Mouse (Mus musculus) layer of hippocampus, adult 9-10 months (tissue): ENCODE data around the gene 9930111J21Rik2.
"Not testable (repeated sequence)": the region's sequence is repeated elsewhere in the genome, so short reads cannot be mapped to it uniquely, and the experiment has no call there.

Source experiments
- DNase-seq: peaks from one replicate; pipeline ENCODE4 v3.0.0; 2022; ENCODE audit warnings: low spot score

9930111J21Rik2 gene

DNA sequence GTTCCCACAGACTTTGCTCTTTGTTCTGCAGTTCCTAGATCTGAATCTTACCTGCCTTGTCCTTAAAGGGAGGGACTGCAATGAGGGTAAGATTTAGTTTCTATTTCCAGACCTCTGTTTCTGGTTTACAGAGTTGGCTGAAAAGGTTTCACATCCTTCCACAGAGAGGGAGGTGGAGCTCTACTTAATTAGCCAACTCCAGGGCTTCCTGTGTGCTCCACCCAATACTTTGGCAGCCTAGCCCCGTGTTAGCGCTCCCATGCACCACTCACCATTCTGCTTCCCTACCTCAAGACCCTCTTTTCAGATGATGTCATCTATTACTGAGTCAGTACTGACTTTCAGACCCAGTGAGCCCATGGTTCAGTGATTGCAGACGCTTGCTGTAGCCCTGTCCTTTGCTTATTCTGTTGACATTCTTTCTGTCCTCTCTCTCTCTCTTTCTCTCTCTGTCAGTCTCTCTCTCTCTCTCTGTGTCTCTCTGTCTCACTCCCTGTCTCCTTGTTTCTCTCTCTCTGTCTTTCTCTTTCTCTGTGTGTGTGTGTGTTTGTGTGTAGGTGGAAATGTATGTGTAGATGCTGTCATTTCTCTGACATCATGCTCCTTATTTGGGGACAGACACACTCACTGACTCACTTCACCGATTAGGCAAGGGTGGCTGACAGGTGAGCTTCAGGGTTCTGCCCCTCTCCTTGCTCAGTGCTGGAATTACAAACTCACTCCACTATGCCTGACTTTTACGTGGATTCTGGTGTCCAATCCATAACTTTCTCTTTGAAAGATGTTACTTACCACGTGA, at the start of gene 9930111J21Rik2:
TSS of gene 9930111J21Rik2 (minus strand) at position 150 of the 799 bp plus-strand sequence.
- DNase-seq, result not testable (repeated sequence)

- DNase-seq, result no peak
Observed at GRCm38 (mm10) chr11:49100409-49100808, 49.4 kb upstream of the 9930111J21Rik2 start.

- DNase-seq, result no peak
Observed at GRCm38 (mm10) chr11:49095367-49095766, 44.3 kb upstream of the 9930111J21Rik2 start.

GRCm38 (mm10) chr11:49093861-49094660, 43.0 kb upstream of the 9930111J21Rik2 start:
- no peak for DNase-seq

- no peak for DNase-seq
Observed at GRCm38 (mm10) chr11:49092786-49093185, 41.7 kb upstream of the 9930111J21Rik2 start.

DNA sequence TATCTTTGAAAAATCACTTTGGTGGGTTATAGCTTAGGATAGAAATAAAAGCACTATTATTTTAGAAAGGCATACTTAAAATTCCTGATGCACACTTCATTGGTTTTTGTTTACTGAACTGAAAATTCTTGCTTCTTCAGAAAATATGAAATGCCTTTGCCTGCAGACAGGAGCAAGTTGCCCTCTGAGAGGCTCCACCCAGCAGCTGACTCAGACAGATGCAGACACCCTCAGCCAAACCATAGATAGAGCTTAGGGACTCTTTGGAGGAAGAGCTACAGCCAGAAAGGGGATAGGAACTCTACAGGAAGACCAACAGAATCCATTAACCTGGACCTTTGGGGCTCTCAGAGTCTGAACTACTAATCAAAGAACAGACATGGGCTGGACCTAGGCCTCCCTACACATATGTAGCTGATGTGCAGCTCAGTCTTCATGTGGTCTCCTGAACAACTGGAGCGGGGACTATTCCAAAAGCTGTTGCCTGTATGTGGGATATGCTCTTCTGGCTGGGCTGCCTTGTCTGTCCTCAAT, 41.1 kb upstream of the 9930111J21Rik2 start:
- DNase-seq, result no peak

DNA sequence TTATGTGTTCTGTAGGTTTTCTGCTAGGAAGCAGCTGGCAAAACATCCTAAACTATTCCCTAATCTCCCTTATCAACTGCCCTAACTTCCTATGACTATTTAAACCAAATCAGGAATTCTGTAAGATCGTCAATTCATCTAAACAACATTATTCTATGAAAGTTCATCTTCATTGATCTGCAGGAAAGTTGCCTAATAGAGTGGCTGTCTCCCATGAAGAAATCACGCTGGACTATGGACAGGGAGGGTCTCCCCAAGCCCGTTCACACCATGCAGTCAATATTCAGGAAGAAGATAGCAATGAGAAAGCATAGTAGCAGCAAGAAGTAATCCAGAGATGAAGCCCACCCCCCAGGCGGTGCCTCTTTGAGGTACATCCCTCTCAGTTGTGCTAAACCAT, 40.1 kb upstream of the 9930111J21Rik2 start:
- DNase-seq, result no peak

DNA sequence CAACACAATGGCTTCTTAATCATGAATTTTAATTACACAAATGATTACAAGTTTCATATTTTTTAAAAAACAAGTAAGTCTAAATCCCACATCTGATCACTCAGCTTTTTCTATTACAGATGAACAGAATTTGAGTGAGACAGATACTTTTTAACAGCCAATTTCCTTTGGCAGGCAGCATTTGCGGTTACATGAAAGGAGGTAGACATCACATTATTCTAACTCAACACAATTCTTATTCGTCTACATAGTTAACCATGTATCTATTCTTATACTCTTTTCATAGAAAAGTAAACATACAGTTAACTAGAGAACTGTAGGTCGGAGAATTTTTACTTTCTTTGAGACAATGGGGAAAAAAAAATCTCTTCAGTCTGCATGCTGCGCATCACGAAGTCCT, 39.5 kb upstream of the 9930111J21Rik2 start:
- DNase-seq, result no peak

DNA sequence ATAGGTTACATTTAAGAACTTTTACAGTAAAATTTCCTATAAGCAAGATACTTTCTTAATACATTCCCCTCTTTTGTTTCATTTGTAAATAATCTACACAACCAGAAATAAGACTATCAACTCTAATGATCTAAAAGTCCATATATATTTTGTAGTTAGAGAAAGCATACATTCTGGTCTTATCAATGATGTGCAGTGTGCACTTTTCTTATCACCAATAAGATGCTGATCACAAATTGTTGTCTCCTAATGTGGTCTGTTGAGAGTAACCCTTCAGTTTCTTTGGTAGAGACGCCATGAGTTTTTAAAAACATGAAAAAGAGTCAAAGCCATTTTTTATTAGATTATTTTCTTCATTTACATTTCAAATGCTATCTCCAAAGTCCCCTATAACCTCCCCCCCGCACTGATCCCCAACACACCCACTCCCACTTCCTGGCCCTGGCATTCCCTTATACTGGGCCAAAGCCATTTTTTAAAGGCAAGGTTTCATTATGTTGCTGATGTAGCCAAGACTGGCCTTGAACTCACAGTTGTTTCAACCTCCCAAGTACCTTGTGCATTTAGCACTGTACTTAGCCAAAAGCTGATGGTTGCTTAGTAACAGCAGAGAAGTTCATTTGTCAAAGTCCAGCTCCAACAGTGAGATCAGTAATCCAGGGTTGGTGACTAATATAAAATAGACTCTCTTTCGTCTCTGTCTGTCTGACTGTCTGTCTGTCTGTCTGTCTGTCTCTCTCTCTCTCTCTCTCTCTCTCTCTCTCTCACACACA, 38.9 kb upstream of the 9930111J21Rik2 start:
- DNase-seq, result no peak

DNA sequence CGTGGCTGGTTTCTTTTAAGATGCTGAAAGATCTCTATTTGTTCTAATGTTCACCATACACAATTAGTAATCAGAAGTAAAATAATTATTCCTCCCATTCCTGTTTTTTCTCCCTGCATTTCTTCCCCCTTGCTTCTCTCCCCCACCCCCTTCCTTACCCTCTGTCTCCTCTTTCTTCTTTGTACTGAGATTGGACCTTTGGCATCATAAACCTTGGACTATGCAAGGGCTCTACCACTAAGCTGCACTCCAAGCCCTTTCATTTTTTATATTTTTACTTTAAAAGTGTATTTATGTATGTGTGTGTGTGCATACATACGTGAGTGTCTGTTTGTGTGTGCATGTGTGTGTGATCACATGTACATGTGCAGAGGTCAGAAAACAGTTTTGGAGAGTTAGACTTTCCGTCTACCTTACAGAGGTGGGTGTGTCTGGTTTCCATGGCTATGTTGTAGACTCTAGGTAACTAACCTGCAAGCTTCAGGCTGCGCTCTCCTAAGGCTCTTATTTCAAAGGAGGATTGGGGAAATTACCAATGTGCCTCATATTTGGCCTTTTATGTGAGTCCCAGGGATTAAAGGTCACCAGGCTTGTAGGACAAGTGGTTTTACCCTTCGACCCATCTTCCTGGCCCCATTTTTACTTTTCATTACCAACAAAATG, 38.1 kb upstream of the 9930111J21Rik2 start:
- DNase-seq, result no peak

DNA sequence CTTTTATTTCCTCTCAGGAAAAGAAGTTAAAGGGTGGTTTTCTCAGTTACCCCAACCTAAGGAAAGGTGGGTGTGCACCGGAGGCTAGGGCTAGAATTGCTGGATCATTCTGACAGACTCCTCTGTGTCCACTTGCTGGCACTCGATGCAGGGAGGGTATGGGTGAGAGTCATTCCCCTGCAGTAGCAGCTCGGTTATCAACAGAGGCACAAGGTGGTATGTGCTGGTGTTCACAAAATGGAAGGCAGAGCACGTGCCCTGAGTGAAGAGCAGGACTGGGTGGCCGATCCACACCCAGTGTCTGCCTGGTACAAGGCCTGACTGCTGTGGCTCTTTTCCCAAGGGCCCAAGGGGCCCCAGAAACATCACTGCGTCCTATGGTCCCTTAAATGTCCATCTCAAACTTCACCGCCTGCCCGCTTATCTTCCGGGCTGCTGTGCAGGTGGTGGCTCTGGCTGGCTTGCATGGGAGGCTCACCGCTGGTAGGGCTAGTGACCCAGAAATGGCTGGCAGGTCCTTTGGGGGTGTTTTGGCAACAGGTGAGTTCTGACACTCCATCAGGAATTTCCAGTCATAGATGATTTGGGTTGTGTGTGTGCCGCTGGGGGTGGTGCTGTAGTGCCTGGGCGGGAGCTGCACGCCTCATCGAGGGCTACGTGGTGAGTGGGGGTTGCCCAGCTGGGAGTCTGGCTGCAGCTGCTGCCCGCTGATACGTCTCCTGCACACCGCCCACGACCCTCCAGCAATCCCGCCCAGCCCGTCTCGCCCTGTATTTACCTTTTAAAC, 37.0 kb upstream of the 9930111J21Rik2 start:
- no peak for DNase-seq

DNA sequence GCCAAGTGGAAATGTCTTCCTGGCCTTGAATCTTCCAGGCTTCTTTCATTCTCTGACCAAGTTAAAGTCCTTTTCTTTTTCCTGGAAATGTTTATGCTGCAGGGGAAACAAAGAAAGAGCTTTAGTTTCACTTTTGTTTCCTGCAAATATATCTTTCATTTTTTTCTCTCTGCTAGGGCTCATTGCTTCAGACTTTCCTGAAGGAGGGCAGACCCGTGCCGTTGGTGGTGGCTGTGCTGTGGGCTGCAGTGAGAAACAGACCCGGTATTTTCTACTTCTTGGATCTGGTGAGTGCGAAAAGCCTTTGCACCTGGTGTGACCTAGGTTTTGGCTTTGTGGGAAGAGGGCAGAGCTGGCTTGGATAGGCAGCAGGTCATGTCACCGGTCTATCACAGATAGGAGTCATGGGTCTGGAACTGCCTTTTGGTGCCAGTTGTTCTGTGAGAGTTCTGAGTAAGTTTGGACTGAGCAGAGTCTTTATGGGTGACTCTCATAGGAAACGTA, 35.9 kb upstream of the 9930111J21Rik2 start:
- no peak for DNase-seq

DNA sequence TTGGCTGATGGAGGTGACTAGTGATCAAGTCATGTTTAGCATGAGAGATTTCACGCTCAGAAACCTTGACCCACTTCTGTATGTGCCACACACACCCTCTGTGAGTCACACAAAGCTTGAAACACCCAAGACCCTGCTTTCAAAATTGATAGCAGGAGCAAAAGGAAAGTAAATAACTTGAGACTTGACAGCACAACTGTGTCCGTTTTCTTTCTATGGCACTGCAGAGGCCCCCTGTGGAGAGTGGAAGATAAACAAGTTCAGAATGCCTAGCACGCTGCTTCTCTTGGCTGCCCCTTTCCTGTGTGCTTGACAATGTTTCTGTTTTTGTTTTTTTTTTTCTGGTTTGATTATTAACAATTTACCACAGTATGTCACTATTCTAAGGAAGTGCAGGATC, 33.8 kb upstream of the 9930111J21Rik2 start:
- DNase-seq, result no peak

- no peak for DNase-seq
Observed at GRCm38 (mm10) chr11:49084385-49084784, 33.3 kb upstream of the 9930111J21Rik2 start.

DNA sequence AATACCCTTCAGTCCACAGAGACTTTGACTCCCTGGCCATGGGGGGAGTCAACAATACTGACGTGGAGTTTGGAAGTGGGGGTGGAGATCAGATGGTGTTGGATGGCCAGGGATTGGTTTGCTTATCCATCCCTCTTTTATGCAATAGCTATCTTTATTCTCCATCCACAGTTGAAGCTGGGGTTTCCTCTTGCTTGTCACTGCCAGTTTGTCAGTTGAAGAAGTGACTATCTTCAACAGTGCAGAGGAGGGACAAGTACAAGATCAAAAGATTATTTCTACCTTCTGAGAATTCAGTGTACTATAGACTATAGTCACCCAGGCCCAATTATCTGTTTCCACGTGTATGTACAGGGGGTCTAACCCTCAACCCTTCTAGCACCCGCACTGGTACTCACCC, 32.8 kb upstream of the 9930111J21Rik2 start:
- no peak for DNase-seq

- no peak for DNase-seq
Observed at GRCm38 (mm10) chr11:49083146-49083545, 32.1 kb upstream of the 9930111J21Rik2 start.

- DNase-seq, result no peak
Observed at GRCm38 (mm10) chr11:49081886-49082285, 30.8 kb upstream of the 9930111J21Rik2 start.

GRCm38 (mm10) chr11:49081356-49081755, 30.3 kb upstream of the 9930111J21Rik2 start:
- DNase-seq, result no peak

- no peak for DNase-seq
Observed at GRCm38 (mm10) chr11:49080636-49081035, 29.6 kb upstream of the 9930111J21Rik2 start.

DNA sequence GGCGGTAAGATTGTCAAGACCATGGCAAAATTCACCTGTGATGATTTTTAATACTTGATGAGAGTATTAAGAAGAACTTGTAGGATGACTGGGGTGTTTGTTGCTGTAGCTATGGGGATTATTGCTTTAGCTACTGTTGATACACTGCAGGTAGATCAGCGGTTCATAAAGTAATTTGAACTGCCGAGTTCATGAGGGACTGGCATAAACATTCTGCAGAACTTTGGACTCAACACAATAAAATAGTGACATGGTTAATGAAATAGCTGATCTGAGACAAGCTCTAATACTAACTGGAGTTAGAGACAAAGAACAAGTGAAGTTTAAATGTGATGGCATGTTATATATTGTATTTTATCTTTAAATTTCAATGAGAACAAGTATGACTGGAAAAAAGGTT, 27.7 kb upstream of the 9930111J21Rik2 start:
- DNase-seq, result no peak

DNA sequence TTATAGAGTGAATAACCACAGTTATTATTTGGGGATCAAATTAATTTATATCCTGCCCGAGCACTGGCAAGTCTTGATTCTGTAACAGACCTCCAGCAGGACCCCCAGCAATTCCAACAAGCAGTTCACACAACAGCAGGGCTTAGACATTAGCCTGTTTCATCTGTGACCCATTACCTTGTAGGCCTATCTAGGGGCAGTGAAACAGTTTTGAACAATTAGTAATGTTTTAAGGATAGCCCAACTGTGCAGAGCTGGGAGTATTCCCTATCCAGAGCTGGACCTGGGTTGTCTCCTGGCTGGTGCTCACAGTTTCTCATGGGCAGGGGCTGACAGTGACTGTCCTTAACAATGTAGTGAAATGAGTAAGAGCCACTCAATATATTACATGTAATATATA, 26.0 kb upstream of the 9930111J21Rik2 start:
- no peak for DNase-seq
